ENCODE assay signal across 7 mouse cellular contexts in genomic region chr17:15137443-15137842, GRCm38 (mm10).
A peak's percentile ranks its signal among the peaks of the same experiment; 100 is the strongest.
DNase-seq lines count a peak whose midpoint lies in the region; ATAC-seq and TF ChIP-seq lines count a peak whose summit lies in the region.

No protein-coding gene starts in this region.

- ATAC-seq in stomach, embryonic 14.5 days (ENCODE audit: insufficient number of reproducible peaks, insufficient read depth, low FRiP score, low read depth), result 0 out of 2 replicates have a peak, but pooled peaks have one; percentile 53
- no peak for ATAC-seq in stomach, postnatal 0 days (ENCODE audit: low FRiP score, low TSS enrichment)
- peak; percentile 49 for ATAC-seq in heart, embryonic 11.5 days (replicated peaks; ENCODE audit: insufficient number of reproducible peaks, low FRiP score, low TSS enrichment)
- no peak for ATAC-seq in cerebellum, adult (ENCODE audit: insufficient number of reproducible peaks, low FRiP score, low TSS enrichment)

- H3K27ac ChIP-seq in stomach, embryonic 14.5 days (ENCODE audit: low read length), result no peak overlapping the region
- H3K27ac ChIP-seq in stomach, postnatal 0 days (replicated peaks), result no peak overlapping the region
- H3K27ac ChIP-seq in heart, embryonic 11.5 days (ENCODE audit: low read depth, low read length), result no peak overlapping the region
- H3K27ac ChIP-seq in thymus, adult 2 months (ENCODE audit: control insufficient read depth, insufficient read depth, low read length), result no peak overlapping the region

- TF ChIP-seq CTCF in stomach, postnatal 0 days (IDR thresholded peaks at IDR 0.05; ENCODE audit: low read depth), result no peak
- TF ChIP-seq CTCF in thymus, adult 2 months (IDR thresholded peaks at IDR 0.05; ENCODE audit: borderline replicate concordance, control insufficient read depth, extremely low read depth, insufficient read depth, low read length, poor library complexity), result no peak

- TF ChIP-seq POLR2A in thymus, adult 2 months (IDR thresholded peaks at IDR 0.05; ENCODE audit: control insufficient read depth, extremely low read depth, insufficient read depth, low read length, poor library complexity), result no peak

- H3K4me1 ChIP-seq in stomach, embryonic 14.5 days (ENCODE audit: control insufficient read depth, insufficient read depth, low read length), result no peaks in the 10 kb centered on the region
- no peaks in the 10 kb centered on the region for H3K4me1 ChIP-seq in stomach, postnatal 0 days (replicated peaks; ENCODE audit: control insufficient read depth, insufficient read depth)
- H3K4me1 ChIP-seq in heart, embryonic 11.5 days (ENCODE audit: control insufficient read depth, insufficient read depth, low read length), result 0 out of 2 replicates have a peak, but pooled peaks cover 2% of the 10 kb centered on the region
- 0 out of 2 replicates have a peak, but pooled peaks cover 3% of the 10 kb centered on the region for H3K4me1 ChIP-seq in thymus, adult 2 months (replicated peaks; ENCODE audit: control insufficient read depth, insufficient read depth, low read length)

- DNase-seq in stomach, postnatal 0 days (ENCODE audit: low spot score), result no peak
- DNase-seq in kidney, postnatal 4 days, result peak; percentile 33 to 47
- no peak for DNase-seq in thymus, adult 2 months
- no peak for DNase-seq in left cerebral cortex, postnatal 14 days (ENCODE audit: low spot score in 2 of 2)

- H3K9me3 ChIP-seq in stomach, embryonic 14.5 days (ENCODE audit: control insufficient read depth, low read depth, low read length), result no peaks in the 10 kb centered on the region
- H3K9me3 ChIP-seq in stomach, postnatal 0 days (ENCODE audit: control insufficient read depth, low read length), result no peaks in the 10 kb centered on the region
- H3K9me3 ChIP-seq in heart, embryonic 11.5 days (replicated peaks; ENCODE audit: control insufficient read depth, low read length), result no peaks in the 10 kb centered on the region

- H3K9ac ChIP-seq in stomach, embryonic 14.5 days (replicated peaks; ENCODE audit: low read depth, low read length), result no peak overlapping the region
- H3K9ac ChIP-seq in stomach, postnatal 0 days (ENCODE audit: low read length), result no peak overlapping the region
- no peak overlapping the region for H3K9ac ChIP-seq in heart, embryonic 11.5 days (ENCODE audit: low read depth, low read length)

- no peak for TF ChIP-seq EP300 in stomach, postnatal 0 days (optimal IDR thresholded peaks at IDR 0.05)

- no peaks in the 10 kb centered on the region for H3K36me3 ChIP-seq in stomach, embryonic 14.5 days (ENCODE audit: control insufficient read depth, insufficient read depth, low read length)
- no peaks in the 10 kb centered on the region for H3K36me3 ChIP-seq in stomach, postnatal 0 days (ENCODE audit: control insufficient read depth, insufficient read depth, low read length)
- no peaks in the 10 kb centered on the region for H3K36me3 ChIP-seq in heart, embryonic 11.5 days (ENCODE audit: control insufficient read depth, insufficient read depth, low read length)
- no peaks in the 10 kb centered on the region for H3K36me3 ChIP-seq in thymus, adult 2 months (ENCODE audit: control insufficient read depth, insufficient read depth, low read length)

- intact Hi-C loops in left cerebral cortex, postnatal 14 days (cut with DNase I), result no loop called here

- no peak overlapping the region for H3K4me3 ChIP-seq in stomach, embryonic 14.5 days (ENCODE audit: low read depth, low read length)
- H3K4me3 ChIP-seq in stomach, postnatal 0 days (ENCODE audit: low read depth, low read length), result no peak overlapping the region
- H3K4me3 ChIP-seq in heart, embryonic 11.5 days (ENCODE audit: low read depth, low read length), result no peak overlapping the region
- H3K4me3 ChIP-seq in thymus, adult 2 months (ENCODE audit: control insufficient read depth, insufficient read depth, low read length), result no peak overlapping the region

- no peaks in the 10 kb centered on the region for H3K27me3 ChIP-seq in stomach, embryonic 14.5 days (ENCODE audit: control insufficient read depth, insufficient read depth, low read length)
- no peaks in the 10 kb centered on the region for H3K27me3 ChIP-seq in stomach, postnatal 0 days (ENCODE audit: control insufficient read depth, insufficient read depth, low read length)
- H3K27me3 ChIP-seq in heart, embryonic 11.5 days (ENCODE audit: control insufficient read depth, insufficient read depth, low read length), result no peaks in the 10 kb centered on the region
- no peaks in the 10 kb centered on the region for H3K27me3 ChIP-seq in thymus, adult 2 months (ENCODE audit: control insufficient read depth, insufficient read depth, low read length)

- no peak overlapping the region for H3K4me2 ChIP-seq in stomach, embryonic 14.5 days (replicated peaks; ENCODE audit: low read depth, low read length)
- H3K4me2 ChIP-seq in stomach, postnatal 0 days (replicated peaks; ENCODE audit: low read depth), result no peak overlapping the region
- no peak overlapping the region for H3K4me2 ChIP-seq in heart, embryonic 11.5 days

- 66% methylated on average over 4 of the region's 5 CpGs for WGBS in stomach, embryonic 14.5 days
- 42% methylated on average over 5 of the region's 5 CpGs for WGBS in stomach, postnatal 0 days
- WGBS in heart, embryonic 11.5 days (ENCODE audit: insufficient replicate concordance), result 50% methylated on average over 5 of the region's 5 CpGs
- WGBS in thymus, adult 2 months, result 8% methylated on average over 5 of the region's 5 CpGs

Comparison
In these comparisons a context has a peak if more than half of its experiments do, and no peak if none do; other contexts are left out.
1. ATAC-seq: peak in stomach, embryonic 14.5 days (single experiment) and heart, embryonic 11.5 days (single experiment); none in stomach, postnatal 0 days (single experiment) and cerebellum, adult (single experiment).
2. DNase-seq: peak in kidney, postnatal 4 days (2 of 2); none in stomach, postnatal 0 days (single experiment), thymus, adult 2 months (single experiment) and left cerebral cortex, postnatal 14 days (0 of 2).